Mouse (Mus musculus) midbrain, embryonic 10.5 days (tissue): ENCODE results near the gene Zfp382. TPM values are rescaled to one million over a fixed set of nuclear protein-coding genes. Genes with fewer than 3 reads are reported as not detected.
"Not testable (repeated sequence)": the region's sequence is repeated elsewhere in the genome, so short reads cannot be mapped to it uniquely, and the experiment has no call there.

Source experiments
- DNase-seq: peaks from one replicate; pipeline ENCODE4 v3.0.0-alpha.2; 2017; ENCODE audit warnings: low spot score
- H3K27ac ChIP-seq: fragments of 300-500 bp; sonication (generic); replicated peaks from 2 replicates; pipeline ENCODE4 v1.5.1; 2016; ENCODE audit warnings: mild to moderate bottlenecking
- H3K27me3 ChIP-seq: fragments of 300-500 bp; sonication (generic); 2 replicates; pipeline ENCODE4 v1.6.1; 2016; ENCODE audit warnings: low read depth, mild to moderate bottlenecking; ENCODE audit not compliant: poor library complexity, severe bottlenecking
- H3K36me3 ChIP-seq: fragments of 300-500 bp; sonication (generic); 2 replicates; pipeline ENCODE4 v1.6.1; 2016; ENCODE audit warnings: mild to moderate bottlenecking, moderate library complexity
- H3K4me1 ChIP-seq: fragments of 300-500 bp; sonication (generic); 2 replicates; pipeline ENCODE4 v1.6.1; 2016
- H3K4me3 ChIP-seq: fragments of 300-500 bp; sonication (generic); 2 replicates; pipeline ENCODE4 v1.5.1; 2016; ENCODE audit warnings: mild to moderate bottlenecking, moderate library complexity
- H3K9me3 ChIP-seq: fragments of 300-500 bp; sonication (generic); replicated peaks from 2 replicates; pipeline ENCODE4 v1.6.1; 2016; ENCODE audit warnings: mild to moderate bottlenecking
- WGBS: fragments of 180-500 bp; shearing (Covaris S2); methylation state at CpG from one replicate; pipeline ENCODE4 v1.1.7; 2016; 5-methylcytosine and 5-hydroxymethylcytosine counted together
- polyA plus RNA-seq: library from polyadenylated mRNA; unstranded; fragments of >200 nt; fragmentation: Nextera tagmentation; extraction: Ambion mirVana; gene quantifications from 2 replicates; pipeline ENCODE4 v1.2.1, GENCODE M21; 2016

The Zfp382 gene
- polyA plus RNA-seq, 1 experiment from 2014 or later: 10.6 TPM

DNA sequence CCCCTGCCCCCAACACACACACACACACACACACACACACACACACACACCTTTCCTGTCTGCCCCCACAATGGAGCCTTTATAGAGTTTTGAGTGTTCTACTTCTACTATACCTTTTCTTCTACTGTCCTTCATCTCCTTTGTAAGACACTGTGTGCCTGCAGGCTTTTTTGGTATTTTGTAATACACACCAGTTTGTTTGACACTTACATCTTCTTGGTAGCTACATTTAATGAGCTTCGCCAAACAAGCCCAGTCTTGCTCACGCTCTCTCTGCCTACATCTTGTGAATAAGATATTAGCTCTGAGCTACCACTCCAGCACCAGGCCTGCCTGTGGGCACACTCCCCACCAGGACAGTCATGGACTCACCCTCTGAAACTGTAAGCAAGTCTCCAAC, 43.0 kb downstream of the Zfp382 start:
- no peak for DNase-seq
- H3K4me1 ChIP-seq: 0 out of 2 replicates have a peak, but pooled peaks cover 7% of the 10 kb centered on the region
- peaks cover 85% of the 10 kb centered on the region for H3K36me3 ChIP-seq
- 97% methylated on average over 2 of the region's 2 CpGs for WGBS
- peaks cover 86% of the 10 kb centered on the region for H3K9me3 ChIP-seq
- no peak overlapping the region for H3K27ac ChIP-seq
- H3K27me3 ChIP-seq: no peaks in the 10 kb centered on the region
- no peak overlapping the region for H3K4me3 ChIP-seq

DNA sequence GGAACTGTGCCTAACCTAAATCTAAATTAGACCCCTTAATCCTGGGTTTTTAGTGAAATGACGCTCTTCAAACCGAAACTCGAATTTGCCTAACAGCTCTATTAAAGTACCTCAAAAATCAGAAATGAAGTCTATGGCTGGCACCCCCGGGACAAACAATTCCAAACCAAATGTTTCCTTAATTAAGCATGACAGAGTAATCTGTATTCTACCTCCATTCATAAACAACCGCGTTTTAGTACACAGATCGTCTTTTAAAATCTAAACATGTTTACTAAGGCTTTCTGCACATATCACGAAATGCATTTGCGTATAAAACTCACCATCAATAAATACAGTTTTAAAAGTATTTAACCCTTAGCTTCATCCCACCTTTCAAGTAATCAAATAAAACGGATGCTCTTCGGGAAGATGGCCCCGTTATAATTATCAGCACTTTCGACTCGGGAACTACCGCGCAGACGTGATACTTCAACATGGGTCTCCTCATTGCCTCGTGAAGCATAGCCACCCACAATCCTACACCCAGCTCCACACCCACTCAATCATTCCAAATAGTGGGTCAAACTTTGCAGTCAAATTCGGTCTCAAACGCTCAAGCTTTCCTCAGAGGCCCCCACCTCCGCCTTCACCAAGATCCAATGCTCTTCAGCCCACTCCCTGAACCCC, 47.3 kb downstream of the Zfp382 start:
- H3K36me3 ChIP-seq: peaks cover 52% of the 10 kb centered on the region
- peak overlapping the region; percentile 98 for H3K27ac ChIP-seq
- WGBS: 5% methylated on average over 21 of the region's 21 CpGs

DNA sequence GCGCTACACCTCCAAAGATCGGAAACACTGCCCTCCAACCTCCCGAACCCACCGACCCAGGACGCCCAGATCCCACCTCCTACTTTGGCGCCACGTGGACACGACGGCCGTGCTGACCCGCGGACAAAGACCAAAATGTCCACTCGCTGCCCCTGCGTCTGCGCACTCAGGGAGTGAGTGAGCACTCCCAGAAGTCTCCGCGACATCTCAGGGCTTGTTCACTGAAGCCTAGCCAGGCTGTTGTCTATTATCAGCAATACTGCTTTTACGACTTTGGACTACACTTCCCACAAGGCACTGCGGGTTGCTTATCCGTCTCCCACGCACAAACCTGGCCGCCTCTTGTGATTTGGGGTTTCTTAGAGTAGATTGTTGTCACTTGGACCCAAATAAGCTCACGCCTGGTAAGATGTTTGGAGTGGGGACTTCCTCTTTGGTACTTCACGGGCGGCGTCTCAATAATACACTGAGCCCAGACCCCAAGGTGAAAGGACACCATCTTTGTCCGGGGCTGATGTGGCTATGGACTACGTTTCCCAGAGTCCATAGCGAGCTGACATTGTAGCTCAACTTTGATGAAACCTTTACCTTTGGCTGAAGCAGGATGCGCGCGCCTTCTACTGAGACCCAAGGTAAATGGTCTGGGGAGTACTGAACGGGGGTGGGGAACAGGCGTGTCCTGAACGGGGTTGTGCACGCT, 48.0 kb downstream of the Zfp382 start, which contains the start of gene Zfp146:
TSS of gene Zfp146 (minus strand) at position 168 of the 700 bp plus-strand sequence.
- H3K9me3 ChIP-seq: peaks cover 36% of the 10 kb centered on the region
- WGBS: 0% methylated on average over 36 of the region's 36 CpGs
- no peaks in the 10 kb centered on the region for H3K27me3 ChIP-seq
- H3K4me3 ChIP-seq: peak within 1 kb of the TSS; percentile 76
- peaks cover 48% of the 10 kb centered on the region for H3K36me3 ChIP-seq
- peaks cover 16% of the 10 kb centered on the region for H3K4me1 ChIP-seq
- DNase-seq: peak; percentile 94
- H3K27ac ChIP-seq: peak within 1 kb of the TSS; percentile 98

More for the DNA sequence above, 47.3 kb downstream of the Zfp382 start:
- Histone ChIP-seq H3K4me1 (peaks cover 16% of the 10 kb centered on the region), H3K9me3 (peaks cover 43% of the 10 kb centered on the region), H3K27me3 (no peaks in the 10 kb centered on the region), H3K4me3 (peak overlapping the region; percentile 76)
- no peak for DNase-seq

DNA sequence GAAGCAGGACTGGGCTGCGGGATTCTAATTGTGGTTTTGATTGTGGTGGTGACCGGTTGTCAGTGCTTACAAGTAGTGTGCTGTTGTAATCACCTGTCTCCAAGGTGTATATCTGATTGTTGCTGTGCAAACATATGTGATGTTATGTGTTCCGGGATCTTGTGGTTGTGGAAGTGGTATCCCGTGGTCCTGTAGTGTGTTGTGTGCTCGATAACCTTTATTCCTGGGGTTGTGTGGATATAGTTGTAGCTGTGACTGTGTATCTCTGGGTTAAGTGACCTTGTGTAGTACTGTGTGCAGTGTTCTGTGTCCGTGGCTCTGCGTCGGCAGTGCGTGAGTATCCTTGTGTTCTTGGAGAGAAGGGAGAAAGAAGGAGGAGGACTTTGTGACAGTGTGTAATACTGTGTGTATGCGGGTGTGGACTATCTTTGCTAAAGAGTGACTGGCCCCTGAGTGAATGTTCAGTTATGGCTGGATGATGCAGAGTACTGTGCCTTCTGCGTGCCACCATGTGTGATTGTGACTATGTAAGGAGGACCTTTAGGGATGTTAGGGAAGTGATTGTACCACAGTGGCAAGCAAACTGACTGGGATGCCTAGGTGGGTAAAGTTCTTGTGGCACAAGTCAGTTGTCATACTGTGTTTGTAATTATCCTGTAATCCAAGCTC, 48.7 kb downstream of the Zfp382 start:
- WGBS: 32% methylated on average over 11 of the region's 11 CpGs

DNA sequence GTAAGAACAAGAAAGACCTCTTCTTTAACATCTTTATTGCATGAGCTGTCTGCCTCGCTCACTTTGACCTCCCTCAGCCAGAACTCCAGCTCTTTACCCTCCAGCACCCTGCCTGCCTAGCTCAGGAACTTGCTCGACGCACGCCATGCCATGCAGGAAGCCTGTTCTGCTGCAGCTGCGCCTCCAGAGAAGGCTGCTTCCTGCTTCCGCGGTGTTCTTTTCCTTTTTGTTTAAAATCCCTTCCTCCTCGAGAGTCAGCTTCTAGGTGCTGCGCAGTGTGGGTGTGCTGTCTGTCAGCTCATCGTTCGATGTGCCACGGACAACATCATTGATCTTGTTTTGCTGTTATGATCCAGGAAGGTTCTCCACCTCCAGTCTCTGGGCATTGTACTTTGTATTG, 54.7 kb downstream of the Zfp382 start:
- no peak for DNase-seq
- no peaks in the 10 kb centered on the region for H3K9me3 ChIP-seq
- H3K27me3 ChIP-seq: no peaks in the 10 kb centered on the region
- no peak overlapping the region for H3K4me3 ChIP-seq
- WGBS: 87% methylated on average over 12 of the region's 12 CpGs
- no peak overlapping the region for H3K27ac ChIP-seq
- H3K36me3 ChIP-seq: peaks cover 46% of the 10 kb centered on the region
- no peaks in the 10 kb centered on the region for H3K4me1 ChIP-seq

More for the DNA sequence above, 48.7 kb downstream of the Zfp382 start:
- Histone ChIP-seq H3K27me3 (no peaks in the 10 kb centered on the region), H3K9me3 (peaks cover 30% of the 10 kb centered on the region), H3K4me3 (peak overlapping the region; percentile 76), H3K4me1 (peaks cover 16% of the 10 kb centered on the region), H3K27ac (peak overlapping the region; percentile 98), H3K36me3 (peaks cover 41% of the 10 kb centered on the region)
- no peak for DNase-seq

DNA sequence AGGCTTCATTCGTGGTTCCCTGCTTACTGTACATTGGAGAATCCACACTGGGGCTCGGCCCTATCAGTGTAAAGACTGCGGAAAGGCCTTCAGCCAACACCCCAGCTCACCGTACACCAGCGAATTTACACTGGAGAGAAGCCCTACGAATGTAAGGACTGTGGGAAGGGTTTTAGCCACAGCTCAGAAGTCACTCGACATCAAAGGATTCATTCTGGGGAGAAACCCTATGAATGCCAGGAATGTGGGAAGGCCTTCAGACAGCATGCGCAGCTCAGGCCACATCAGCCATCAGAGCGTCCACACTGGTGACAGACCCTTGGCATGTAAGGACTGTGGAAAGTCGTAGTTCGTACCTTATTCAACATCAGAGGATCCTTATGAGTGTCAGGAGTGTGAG, 56.5 kb downstream of the Zfp382 start:
- WGBS: 87% methylated on average over 11 of the region's 11 CpGs
- no peak overlapping the region for H3K4me3 ChIP-seq
- H3K9me3 ChIP-seq: no peaks in the 10 kb centered on the region

DNA sequence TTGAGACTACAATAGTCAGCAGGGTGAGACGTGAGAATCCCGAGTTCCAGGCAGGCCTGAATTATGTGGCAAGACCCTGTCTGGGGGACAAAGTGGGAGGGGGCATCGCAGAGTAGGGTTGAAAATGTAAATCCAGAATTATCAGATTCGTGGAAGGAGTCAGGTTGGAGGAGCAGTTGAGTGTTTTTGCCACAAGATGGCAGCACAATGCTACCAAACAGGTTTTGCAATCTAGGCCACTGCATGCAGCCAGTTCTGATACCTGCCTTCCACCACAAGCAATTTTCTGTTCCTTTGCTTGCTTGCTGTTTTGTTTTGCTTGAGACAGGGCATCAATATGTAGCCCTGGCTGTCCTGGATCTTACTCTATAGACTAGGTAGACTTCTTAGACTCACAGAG, 59.6 kb downstream of the Zfp382 start:
- Histone ChIP-seq H3K4me3 (no peak overlapping the region), H3K36me3 (peaks cover 41% of the 10 kb centered on the region), H3K4me1 (peaks cover 19% of the 10 kb centered on the region), H3K27ac (no peak overlapping the region), H3K27me3 (no peaks in the 10 kb centered on the region), H3K9me3 (no peaks in the 10 kb centered on the region)
- WGBS: 7% methylated on average over 4 of the region's 4 CpGs
- DNase-seq: peak; percentile 72

More for the DNA sequence above, 56.5 kb downstream of the Zfp382 start:
- Histone ChIP-seq H3K4me1 (no peaks in the 10 kb centered on the region), H3K36me3 (peaks cover 44% of the 10 kb centered on the region), H3K27ac (no peak overlapping the region), H3K27me3 (no peaks in the 10 kb centered on the region)
- DNase-seq: no peak

DNA sequence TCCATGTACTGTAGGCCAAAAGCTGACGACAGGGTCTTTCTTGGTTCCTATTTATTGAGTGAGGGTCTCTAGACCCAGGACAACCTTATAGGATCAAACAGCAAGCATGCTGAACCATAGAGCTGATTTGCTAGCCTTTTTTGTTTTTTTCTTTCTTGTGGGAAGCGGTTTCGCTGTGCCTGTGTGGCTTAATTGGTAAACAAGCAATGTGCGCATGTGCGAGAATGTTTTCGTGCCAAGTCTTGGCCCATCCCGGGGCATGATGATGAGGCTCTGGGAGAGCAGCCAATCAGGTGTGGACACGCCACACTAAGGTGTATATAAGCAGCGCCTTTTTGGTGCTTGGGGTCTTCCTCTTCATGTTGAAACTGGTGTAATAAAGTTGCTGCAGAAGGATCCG, 60.2 kb downstream of the Zfp382 start:
- not testable (repeated sequence) for H3K27ac ChIP-seq, H3K4me3 ChIP-seq, H3K9me3 ChIP-seq, H3K27me3 ChIP-seq, DNase-seq
- WGBS: 93% methylated on average over 10 of the region's 10 CpGs
- Histone ChIP-seq H3K36me3 (peaks cover 41% of the 10 kb centered on the region), H3K4me1 (peaks cover 19% of the 10 kb centered on the region)

DNA sequence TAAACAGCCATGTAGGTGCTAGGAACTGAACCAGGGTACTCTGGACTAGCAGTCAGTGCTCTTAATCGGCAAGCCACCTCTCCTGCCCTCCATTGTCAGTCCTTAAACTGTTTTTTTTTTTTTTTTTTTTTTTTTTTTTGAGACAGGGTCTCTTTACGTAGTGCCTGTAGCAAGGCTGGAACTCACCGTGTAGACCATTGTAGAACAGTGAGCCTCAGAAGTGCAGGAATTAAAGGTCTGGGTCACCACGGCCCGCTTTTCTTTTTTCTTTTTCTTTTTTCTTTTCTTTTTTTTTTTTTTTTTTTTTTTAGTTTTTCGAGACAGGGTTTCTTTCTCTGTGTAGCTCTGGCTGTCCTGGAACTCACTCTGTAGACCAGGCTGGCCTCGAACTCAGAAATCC, 61.4 kb downstream of the Zfp382 start:
- 74% methylated on average over 7 of the region's 7 CpGs for WGBS
- H3K36me3 ChIP-seq: peaks cover 43% of the 10 kb centered on the region
- H3K27ac ChIP-seq, H3K9me3 ChIP-seq, H3K4me3 ChIP-seq, H3K27me3 ChIP-seq, DNase-seq: not testable (repeated sequence)
- peaks cover 19% of the 10 kb centered on the region for H3K4me1 ChIP-seq

DNA sequence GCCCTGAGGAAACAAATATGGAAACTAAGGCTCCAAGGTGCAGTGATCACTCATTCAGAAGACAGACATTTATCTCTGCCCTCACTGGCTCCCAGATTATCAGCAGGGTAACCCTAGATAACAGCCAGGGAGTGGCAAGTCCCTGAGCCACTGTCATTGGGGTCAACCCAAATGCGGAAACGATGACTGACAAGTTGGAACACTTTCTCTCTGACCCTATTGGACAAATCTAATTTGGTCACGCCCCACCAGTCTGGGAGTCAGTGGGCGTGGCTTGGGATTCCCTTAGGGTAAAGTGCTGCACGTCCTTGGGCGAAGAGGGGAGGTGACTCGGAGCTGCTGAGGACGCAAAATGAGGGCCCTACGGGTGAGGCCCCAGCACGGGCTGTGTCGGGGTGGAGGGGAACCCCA, 62.1 kb downstream of the Zfp382 start, which contains the start of gene Cox7a1:
TSS of gene Cox7a1 (plus strand) at position 266 of the 411 bp plus-strand sequence.
- under 1% methylated on average over 11 of the region's 11 CpGs for WGBS
- Histone ChIP-seq H3K36me3 (peaks cover 43% of the 10 kb centered on the region), H3K27ac (0 out of 2 replicates have a peak within 1 kb of the TSS, but pooled peaks have one; percentile 56)

More for the DNA sequence above, 62.1 kb downstream of the Zfp382 start, which contains the start of gene Cox7a1:
- no peaks in the 10 kb centered on the region for H3K27me3 ChIP-seq
- peak; percentile 78 for DNase-seq
- H3K4me3 ChIP-seq: peak within 1 kb of the TSS; percentile 46
- no peaks in the 10 kb centered on the region for H3K9me3 ChIP-seq
- H3K4me1 ChIP-seq: peaks cover 19% of the 10 kb centered on the region
